Mouse (Mus musculus) G1E (cell line): ENCODE results near the gene Glce.

ENCODE experiments used
- CTCF ChIP-seq: IDR thresholded peaks from 2 replicates; pipeline ENCODE4 v1.5.1; 2012; ENCODE audit warnings: low read depth, low read length, inconsistent platforms, mixed read lengths
- GATA1 ChIP-seq: IDR thresholded peaks from 2 replicates; pipeline ENCODE4 v1.6.1; 2012; ENCODE audit warnings: borderline replicate concordance, low read length, inconsistent platforms, mixed read lengths
- TAL1 ChIP-seq: conservative IDR thresholded peaks from 2 replicates; pipeline ENCODE4 v1.6.1; 2012; ENCODE audit warnings: low read depth, low read length, inconsistent platforms, mixed read lengths

- TF ChIP-seq GATA1 (no peak), CTCF (no peak), TAL1 (no peak)
These were observed 1.8 kb upstream of the Glce start for GRCm38 (mm10) chr9:62124266-62124665.
